Mouse (Mus musculus) adrenal gland, adult 8-10 months (tissue): ENCODE measurements around the gene Thra. TPM values are rescaled to one million over a fixed set of nuclear protein-coding genes. Genes with fewer than 3 reads are reported as not detected.
"Not testable (repeated sequence)": the region's sequence is repeated elsewhere in the genome, so short reads cannot be mapped to it uniquely, and the experiment has no call there.

ENCODE experiments used
- DNase-seq: peaks from one replicate; pipeline ENCODE4 v3.0.0; 2022
- total RNA-seq, 4 experiments: library from RNA; stranded (reverse); gene quantifications; 2 replicates each; pipeline ENCODE4 v1.2.4; 2022

Thra gene
- 100 to 1,000 TPM in 1 of 4 experiments, 10 to 100 TPM in 3; 67.1 to 111 (median 82.9) TPM for total RNA-seq

DNA sequence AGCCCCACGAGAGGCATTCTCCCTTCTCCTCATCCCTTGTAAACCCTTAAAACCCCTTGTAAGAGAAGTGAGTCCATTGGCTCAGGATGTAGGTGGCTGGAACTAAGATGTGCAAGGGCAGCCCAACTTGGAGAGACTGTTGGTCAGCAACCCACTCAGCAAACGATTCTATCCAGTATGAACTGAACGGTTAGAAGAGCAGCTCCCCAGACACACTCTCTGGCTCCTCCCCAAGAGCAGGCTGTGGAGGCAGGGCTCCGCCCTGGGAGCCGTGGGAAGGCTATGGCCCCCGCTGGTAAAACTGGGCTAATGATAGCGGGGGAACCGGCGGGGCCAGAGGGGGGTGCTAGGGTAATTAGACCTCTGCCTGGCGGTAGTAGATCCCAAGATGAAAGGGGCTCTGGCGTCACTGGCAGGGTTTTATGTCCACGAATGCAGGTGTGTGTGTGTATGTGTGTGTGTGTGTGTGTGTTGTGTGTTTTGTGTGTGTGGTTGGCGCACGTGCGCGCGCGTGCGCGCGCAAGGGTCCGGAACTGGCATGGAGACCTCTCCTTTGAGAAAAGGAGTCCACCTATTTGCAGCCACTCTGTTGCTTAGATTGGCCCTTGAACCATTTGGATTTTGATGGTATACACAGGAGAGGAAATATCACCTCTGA is at the start of gene Thra:
Gene Thra (plus strand): TSS at position 246 of the 658 bp plus-strand sequence.
- no peak for DNase-seq

GRCm38 (mm10) chr11:98693201-98693600 is 47.2 kb upstream of the Thra start:
- DNase-seq = no peak

DNA sequence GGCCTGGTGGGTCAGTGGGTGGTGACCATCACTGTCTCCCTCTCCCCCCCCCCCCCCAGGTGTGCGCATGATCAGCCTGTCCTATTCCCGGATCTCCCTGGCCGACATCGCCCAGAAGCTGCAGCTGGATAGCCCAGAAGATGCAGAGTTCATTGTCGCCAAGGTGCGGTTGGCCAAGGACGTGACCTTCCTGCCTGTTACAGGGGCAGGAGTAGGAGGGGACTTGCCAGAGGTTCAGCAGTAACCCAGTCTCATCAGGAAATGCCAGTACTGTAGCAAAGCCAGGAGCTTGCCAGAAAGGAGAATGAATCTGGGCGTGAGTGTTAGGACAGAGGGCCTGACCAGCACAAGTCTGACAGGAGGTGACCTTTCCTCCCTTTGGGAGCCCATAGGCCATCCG is 46.7 kb upstream of the Thra start:
- DNase-seq = no peak

- DNase-seq = no peak
Measured at GRCm38 (mm10) chr11:98694301-98694700, 46.1 kb upstream of the Thra start.

- DNase-seq = no peak
Measured at GRCm38 (mm10) chr11:98695408-98695807, 45.0 kb upstream of the Thra start.

GRCm38 (mm10) chr11:98696454-98697216 is 43.8 kb upstream of the Thra start:
- DNase-seq = no peak

DNA sequence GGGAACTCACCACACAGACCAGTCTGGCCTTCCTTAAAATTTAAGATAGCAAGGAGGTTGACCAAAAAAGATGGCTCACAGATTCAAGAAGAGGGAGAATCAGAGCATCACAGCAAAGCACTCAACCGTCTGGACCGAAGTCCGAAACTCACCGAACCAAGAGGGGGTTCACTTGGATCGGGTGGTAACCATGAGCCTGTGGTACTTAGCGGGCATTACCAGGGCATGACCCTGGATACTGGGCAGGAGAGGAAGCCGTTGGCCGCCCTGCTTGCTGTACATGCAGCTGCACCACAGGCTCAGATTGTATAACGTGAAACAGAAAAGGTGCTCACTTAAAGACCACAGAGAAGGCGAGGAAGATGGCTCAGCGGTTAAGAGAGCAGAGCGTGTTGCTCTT is 43.2 kb upstream of the Thra start:
- no peak for DNase-seq

DNA sequence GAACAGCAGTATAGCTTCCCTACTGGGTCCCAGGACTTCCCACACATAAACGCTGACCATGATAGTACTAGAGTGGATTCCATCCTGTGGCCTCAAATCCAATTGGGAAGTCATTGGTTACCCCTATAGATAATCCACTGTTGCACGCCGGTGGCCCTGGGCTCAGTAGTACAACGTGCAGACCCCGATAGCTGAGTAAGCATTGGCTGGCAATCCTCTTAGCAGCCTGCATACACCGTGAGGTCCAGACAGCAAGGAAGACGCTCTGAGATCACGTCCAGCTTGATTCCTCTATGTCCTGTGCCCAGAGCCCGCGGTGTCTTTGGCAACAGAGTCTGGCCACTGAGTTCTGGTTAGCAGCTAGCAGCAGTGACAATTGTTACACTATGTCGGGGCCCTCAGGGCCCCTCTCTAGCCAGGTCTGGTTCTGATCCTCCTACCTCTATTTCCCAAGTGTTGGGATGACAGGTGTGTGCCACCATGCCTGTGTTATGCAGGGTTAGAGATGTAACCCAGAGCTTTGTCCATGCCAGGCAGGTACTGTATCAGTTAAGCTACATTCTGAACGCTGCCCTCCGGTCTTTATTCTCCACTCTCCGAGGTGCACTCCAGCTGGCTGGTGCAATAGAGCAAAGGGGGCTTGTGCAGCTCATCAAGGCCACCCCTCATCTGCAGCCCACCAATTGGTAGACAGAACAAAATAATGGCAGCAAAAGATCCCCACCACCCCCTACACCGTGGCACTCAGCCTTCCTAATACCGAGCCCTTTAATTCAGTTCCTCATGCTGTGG is 41.4 kb upstream of the Thra start:
- no peak for DNase-seq

DNA sequence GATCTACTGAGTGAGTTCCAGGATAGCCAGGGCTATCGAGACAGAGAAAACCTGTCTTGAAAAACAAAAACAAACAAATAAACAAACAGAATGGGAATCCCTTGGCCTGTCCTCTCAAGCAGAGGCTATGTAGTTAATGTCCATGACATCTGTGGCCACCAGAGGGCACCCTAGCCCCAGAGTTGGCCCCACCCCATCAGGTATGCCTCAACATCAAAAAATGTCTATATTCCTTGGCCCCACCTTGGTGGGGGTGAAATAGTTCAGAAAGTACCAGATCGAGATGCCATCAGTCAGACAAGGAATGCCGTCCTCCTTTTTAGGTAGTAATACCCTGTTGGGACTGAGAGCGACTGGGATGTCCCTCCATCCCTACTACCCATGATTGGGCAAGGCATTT is 40.5 kb upstream of the Thra start:
- DNase-seq = peak; percentile 54

- no peak for DNase-seq
Measured at GRCm38 (mm10) chr11:98701213-98701670, 39.2 kb upstream of the Thra start, which contains the start of gene Csf3. Csf3 (plus strand) TSS chr11:98701263.

DNA sequence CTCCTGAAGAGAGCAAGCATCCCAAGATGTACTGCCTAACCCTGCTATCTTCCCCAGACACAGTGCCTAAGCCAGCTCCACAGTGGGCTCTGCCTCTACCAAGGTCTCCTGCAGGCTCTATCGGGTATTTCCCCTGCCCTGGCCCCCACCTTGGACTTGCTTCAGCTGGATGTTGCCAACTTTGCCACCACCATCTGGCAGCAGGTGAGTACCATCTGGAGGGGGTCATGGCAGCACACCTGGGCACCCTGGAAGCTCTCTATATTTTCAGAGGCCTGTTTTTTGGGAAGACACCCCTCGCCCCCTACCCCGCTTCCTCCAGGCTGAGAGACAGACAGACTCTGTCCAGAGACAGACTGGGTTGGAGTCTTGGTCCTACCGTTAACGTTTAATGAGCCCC is 38.1 kb upstream of the Thra start:
- DNase-seq = no peak

- DNase-seq = no peak
Measured at GRCm38 (mm10) chr11:98705021-98705420, 35.4 kb upstream of the Thra start.

- no peak for DNase-seq
Measured at GRCm38 (mm10) chr11:98707401-98708281, 32.8 kb upstream of the Thra start.

DNA sequence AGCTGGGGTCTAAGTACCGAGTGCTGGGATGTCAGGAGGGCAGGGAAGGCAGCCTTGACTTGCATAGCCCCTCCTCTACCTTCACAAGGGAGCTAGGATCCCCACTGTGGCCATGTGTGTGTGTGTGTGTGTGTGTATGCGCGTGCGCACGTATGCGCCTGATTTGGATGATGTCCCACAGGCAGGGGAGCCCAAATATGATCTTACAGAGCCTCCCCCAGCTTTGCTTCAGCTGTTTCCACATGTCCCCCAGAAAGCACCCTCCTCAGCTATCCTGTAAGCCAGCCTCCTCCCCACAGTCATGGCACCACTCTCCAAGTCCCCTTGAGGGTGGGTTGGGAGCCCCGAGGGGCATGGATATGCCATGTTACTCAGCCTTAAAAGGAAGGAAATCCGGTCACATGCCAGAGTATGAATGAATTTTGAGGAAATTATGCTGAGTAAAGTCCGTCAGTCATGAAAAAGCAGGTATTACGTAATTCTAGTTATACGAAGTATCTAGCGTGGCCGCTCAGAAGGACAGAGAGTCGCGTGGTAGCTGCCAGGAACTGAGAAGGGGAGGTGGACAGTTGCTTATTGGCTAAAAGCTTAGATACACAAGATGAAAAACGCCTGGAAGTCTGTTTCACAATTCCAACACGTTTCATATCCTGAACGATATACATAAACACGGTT is 32.0 kb upstream of the Thra start:
- DNase-seq = no peak

DNA sequence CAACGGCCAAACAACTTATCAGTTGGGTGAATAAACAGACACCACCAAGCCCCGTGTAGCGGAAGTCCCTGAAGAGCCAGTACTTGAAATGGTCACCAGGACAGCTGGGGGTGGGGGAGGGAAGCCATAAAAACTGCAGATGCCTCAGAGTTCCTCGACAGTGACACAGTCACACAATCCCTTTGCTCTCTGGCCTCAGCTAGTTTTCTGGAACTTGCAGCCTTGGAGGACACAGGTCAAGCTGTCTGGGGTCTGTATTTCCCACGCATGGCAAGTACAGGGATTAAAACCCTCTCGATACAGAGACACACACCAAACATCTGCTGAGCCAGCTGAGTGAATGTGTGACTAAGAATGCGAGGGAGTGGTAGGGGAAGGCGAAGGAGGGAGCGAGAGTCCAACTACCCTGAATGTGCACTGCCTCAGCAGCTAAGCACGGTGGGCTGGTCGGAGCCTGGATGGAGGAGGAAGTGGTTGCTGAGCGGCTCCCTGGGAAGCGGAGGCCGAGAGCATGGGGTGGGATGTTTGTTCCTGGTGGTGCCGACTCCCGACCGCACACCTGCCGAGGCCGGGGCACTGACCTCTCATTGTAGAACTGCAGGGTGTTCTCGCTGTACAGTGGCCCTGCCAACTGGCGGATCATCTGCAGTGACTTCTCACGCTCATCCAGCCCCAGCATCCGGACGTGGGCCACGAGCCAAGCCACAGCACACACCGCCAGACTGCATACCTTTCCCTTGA is 31.3 kb upstream of the Thra start:
- DNase-seq = no peak

- DNase-seq = peak; percentile 60
Measured at GRCm38 (mm10) chr11:98710416-98711045, 29.9 kb upstream of the Thra start.

GRCm38 (mm10) chr11:98711046-98711434 is 29.4 kb upstream of the Thra start:
- no peak for DNase-seq

- not testable (repeated sequence) for DNase-seq
Measured at GRCm38 (mm10) chr11:98712009-98712408, 28.4 kb upstream of the Thra start.

DNA sequence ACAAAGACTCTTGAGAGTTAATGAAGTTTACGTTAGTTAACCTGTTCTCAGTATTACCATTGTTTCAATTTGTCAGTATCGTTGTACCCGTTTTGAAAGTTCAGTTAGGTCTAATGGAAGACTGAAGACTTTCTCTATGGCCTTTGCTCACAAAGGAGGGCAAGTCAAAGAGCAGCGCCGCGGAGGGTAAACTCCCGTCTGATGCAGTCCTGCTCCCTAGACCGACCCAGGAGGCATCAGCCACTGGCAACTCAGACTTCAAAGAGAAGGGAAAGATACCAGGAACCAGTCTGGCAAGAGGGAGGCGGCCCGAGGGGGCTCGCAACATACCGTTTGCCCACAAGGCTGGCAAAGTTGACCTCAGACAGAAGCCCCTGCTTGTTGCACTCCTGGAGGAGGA is 26.7 kb upstream of the Thra start:
- no peak for DNase-seq

- DNase-seq = no peak
Measured at GRCm38 (mm10) chr11:98715946-98716345, 24.5 kb upstream of the Thra start.
